Mouse (Mus musculus): ENCODE results near the gene Elovl4.

- no peak for TF ChIP-seq CTCF (IDR thresholded peaks at IDR 0.05; ENCODE audit: control insufficient read depth, insufficient read depth, low read length)
- no peak for TF ChIP-seq POLR2A (IDR thresholded peaks at IDR 0.05; ENCODE audit: borderline replicate concordance, control insufficient read depth, low read depth, low read length)
Observed at GRCm38 (mm10) chr9:83789326-83789725, 16.8 kb downstream of the Elovl4 start.

Data from bone marrow, adult 2 months (tissue).